Mouse (Mus musculus) liver, embryonic 14 days (tissue): Measurements from ENCODE around the gene Slc51b. TPM values are rescaled to one million over a fixed set of nuclear protein-coding genes. Genes with fewer than 3 reads are reported as not detected.

ENCODE experiments used
- polyA plus RNA-seq: library from polyadenylated mRNA; depleted of rRNA; stranded (reverse); fragments of >200 nt; gene quantifications from 2 replicates; pipeline ENCODE4 v1.2.3, GENCODE M21; 2012; rRNA removed

Gene Slc51b
- polyA plus RNA-seq = 0.05 and 0.09 TPM in 2 replicates

DNA sequence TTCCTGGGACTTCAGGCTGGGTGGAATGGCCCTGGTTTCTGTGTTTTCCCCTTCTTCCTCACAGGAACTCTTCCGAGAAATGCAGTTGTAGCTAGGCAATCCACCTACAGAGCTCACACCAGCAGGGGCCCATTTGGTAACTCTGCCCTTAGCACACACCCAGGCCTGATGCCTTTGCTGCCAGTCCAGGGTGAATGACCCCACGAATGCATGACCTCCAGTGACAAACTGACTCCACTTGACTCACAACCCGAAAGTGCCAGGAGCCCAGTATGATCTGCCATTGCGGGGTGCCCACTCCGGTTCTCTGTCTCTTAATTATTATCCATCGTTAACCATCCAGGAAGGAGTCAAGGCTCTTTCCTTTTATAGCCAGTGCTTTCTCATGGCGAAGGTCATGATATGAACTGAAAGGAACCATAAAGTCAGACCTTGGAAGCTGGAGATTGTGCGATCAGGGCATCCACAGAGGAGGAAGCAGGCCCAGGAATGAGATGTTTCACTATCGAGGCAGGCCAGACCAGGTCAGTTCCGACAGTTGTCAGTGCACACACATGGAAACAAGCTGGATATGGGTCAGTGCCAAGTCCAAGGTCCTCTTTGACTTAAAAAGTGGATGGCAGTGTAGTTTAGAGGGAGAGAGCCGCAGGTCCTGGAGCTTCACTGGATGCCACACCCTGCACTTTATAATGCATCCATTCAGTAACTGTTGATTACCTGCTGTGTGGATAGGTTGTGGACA lies at the start of gene Slc51b:
Gene Slc51b (minus strand): TSS at position 196 of the 742 bp plus-strand sequence.

DNA sequence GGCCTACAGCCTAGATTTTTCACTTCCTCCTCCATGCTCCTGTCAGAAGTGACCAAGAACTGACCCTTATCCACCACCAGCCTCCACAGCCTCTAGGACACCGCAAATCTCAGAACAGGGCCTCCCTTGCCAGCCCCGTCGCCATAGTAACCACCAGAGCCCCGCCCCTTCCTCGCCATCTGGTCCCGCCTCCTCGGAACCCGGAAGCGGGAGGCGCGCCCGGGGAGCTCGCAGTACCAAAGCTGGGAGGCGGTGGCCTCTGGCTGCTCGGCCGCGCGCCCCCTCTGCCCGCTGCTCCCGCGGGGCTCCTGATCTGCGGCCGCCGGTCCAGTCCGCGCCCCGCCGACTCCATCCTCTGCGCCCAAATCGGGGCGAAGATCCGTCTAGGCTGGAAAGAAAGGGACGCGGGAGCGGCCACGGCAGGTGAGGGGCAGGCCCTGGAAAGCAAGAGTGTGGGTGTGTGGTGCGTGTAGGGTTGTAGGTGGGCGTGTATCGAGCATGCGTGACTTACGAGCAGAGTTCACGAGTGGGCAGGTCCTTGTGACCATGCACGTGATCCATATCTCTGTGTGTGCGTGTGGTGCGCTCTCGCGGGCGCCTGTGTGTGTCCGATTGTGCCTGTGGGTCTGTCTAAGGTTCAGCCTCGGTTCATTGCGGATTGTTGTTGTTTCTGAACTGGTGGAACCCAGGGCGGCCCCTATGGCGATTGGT lies 38.1 kb upstream of the Slc51b start, which contains the start of gene Spg21:
Gene Spg21 (plus strand): TSS at position 216 of the 711 bp plus-strand sequence.

DNA sequence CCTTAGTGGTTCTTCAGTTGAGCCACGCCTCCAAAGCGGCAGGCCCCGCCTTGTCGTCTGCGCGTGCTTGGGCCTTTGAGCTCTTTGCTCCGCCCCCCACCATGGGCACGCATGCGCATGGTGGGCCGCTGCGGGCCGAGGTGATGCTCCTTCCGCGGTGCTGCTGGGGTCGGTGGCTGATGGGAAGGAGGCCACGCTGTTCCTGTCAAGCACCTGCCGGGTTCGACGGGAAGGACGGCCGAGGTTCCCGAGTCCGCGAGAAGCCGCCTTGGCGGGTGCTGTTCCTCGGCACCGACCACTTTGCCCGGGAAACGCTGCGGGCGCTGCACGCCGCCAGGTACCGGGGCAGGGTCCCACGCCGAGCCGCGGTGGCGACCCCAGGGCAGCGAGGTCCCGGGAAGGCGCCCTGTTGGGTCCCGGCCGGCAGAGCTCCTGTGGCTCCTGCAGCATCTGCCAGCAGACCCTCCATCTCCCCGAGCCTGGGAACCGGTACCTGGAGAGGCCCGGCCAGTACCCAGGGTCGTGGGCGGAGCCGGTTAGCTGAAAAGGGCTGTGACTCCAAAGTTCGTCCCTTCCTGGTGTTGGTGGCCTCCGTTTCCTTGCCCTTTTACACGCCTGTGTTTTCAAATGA lies 13.0 kb upstream of the Slc51b start, which contains the start of gene Mtfmt:
Gene Mtfmt (plus strand): TSS at position 112 of the 631 bp plus-strand sequence.

DNA sequence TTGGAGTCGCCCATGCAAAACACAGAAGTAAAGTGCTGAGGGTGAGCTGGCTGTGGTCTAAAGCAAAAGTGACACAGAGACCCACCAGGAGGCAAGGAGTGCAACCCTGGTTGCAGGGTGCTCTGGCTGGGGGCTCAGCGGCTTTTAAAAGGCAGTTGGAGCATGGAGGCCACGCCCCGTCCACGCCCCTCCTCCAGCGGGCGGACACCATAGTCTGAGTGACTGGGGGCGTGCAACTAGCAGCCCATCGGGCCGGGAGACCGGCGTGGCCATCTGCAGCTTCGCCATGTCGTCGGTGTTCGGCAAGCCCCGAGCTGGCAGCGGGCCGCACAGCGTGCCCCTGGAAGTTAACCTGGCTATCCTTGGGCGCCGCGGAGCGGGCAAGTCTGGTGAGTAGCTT lies 24.5 kb downstream of the Slc51b start, which contains the start of gene Rasl12:
Gene Rasl12 (plus strand): TSS at position 228 of the 400 bp plus-strand sequence.

DNA sequence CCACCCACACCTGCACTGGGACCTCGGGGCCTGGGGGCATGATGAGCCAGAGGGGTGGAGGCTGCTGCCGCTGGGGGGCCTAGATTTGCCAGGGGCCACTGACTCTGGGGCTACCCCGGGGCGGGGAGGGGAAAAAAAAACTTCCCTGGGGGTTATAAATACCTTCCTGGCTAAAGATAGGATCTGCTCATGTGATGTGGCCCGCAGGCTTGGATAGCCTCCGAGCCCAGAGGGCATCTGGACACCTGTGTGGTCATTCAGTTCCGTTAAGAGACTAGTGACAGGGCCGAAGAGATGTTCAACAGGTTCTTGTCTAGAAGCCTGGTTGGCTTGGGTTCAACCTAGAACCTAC lies 31.2 kb downstream of the Slc51b start, which contains the start of gene Kbtbd13:
Gene Kbtbd13 (minus strand): TSS at position 40 of the 352 bp plus-strand sequence.

Other genes with a start within 250 kb of the Slc51b start
- 4.0 and 5.9 TPM in 2 replicates for gene Parp16, start 227.6 kb downstream of the Slc51b start, polyA plus RNA-seq
- 0.01 and 0.02 TPM in 2 replicates for gene Cilp, start 157.8 kb downstream of the Slc51b start, polyA plus RNA-seq
- 11.1 and 12.7 TPM in 2 replicates for gene Clpx, start 128.7 kb downstream of the Slc51b start, polyA plus RNA-seq
- gene Pdcd7, start 76.9 kb downstream of the Slc51b start, polyA plus RNA-seq = 4.6 and 5.3 TPM in 2 replicates
- gene Ubap1l, start 61.9 kb downstream of the Slc51b start, polyA plus RNA-seq = 0.07 and 0.22 TPM in 2 replicates
- 0.02 and 0.05 TPM in 2 replicates for gene Kbtbd13, start 31.3 kb downstream of the Slc51b start, polyA plus RNA-seq
- 0.12 and 0.17 TPM in 2 replicates for gene Rasl12, start 24.4 kb downstream of the Slc51b start, polyA plus RNA-seq
- gene Mtfmt, start 12.8 kb upstream of the Slc51b start, polyA plus RNA-seq = 5.7 and 6.8 TPM in 2 replicates
- 7.6 and 7.7 TPM in 2 replicates for gene Spg21, start 38.0 kb upstream of the Slc51b start, polyA plus RNA-seq
- gene Ankdd1a, start 97.2 kb upstream of the Slc51b start, polyA plus RNA-seq = 0.03 TPM in 1 of 2 replicates, not detected in the other
- gene Plekho2, start 157.1 kb upstream of the Slc51b start, polyA plus RNA-seq = 13.8 and 17.3 TPM in 2 replicates
- gene Pif1, start 164.2 kb upstream of the Slc51b start, polyA plus RNA-seq = 9.4 and 12.9 TPM in 2 replicates
- gene Rbpms2, start 206.7 kb upstream of the Slc51b start, polyA plus RNA-seq = 8.2 and 10.3 TPM in 2 replicates
- gene Oaz2, start 245.0 kb upstream of the Slc51b start, polyA plus RNA-seq = 20.5 and 21.1 TPM in 2 replicates